Comparison of ENCODE assay signal across 24 mouse cellular contexts in genomic region chr13:117105151-117105660, GRCm38 (mm10).
DNase-seq lines count a peak whose midpoint lies in the region; ATAC-seq and TF ChIP-seq lines count a peak whose summit lies in the region.
"Had no signal": no experiment of that assay in that cellular context is flagged by ENCODE, and none has a peak within 500 bp of the region (broad histone marks: within the 10 kb centered on the region; RNA-seq: fewer than 3 reads in every experiment).

No protein-coding gene starts in this region.

- H3ac ChIP-seq in myocyte (ENCODE audit: control insufficient read depth, insufficient read length) = no peak overlapping the region

- WGBS in liver, adult 2 months = 58% methylated on average over 1 of the region's 1 CpGs
- WGBS in liver, embryonic 12.5 days (ENCODE audit: insufficient replicate concordance) = 53% methylated on average over 1 of the region's 1 CpGs

- no peak for ATAC-seq in liver, embryonic 12.5 days
- ATAC-seq: intestine, embryonic 15.5 days; liver, postnatal 0 days; midbrain, embryonic 15.5 days had no signal

- no peak overlapping the region for H3K9ac ChIP-seq in liver, adult 2 months (ENCODE audit: low read depth, low read length)
- no peak overlapping the region for H3K9ac ChIP-seq in liver, embryonic 12.5 days
- H3K9ac ChIP-seq: embryonic facial prominence, embryonic 15.5 days; forebrain, embryonic 12.5 days; hindbrain, embryonic 15.5 days; intestine, embryonic 15.5 days; limb, embryonic 15.5 days; liver, postnatal 0 days; midbrain, embryonic 15.5 days; neural tube, embryonic 15.5 days had no signal

- TF ChIP-seq CTCF in liver, adult 2 months (IDR thresholded peaks at IDR 0.05; ENCODE audit: low read depth, low read length) = no peak

- H3K27me3 ChIP-seq in liver, adult 2 months (ENCODE audit: control insufficient read depth, insufficient read depth, low read length) = no peaks in the 10 kb centered on the region
- no peaks in the 10 kb centered on the region for H3K27me3 ChIP-seq in liver, embryonic 12.5 days (replicated peaks)
- no peaks in the 10 kb centered on the region for H3K27me3 ChIP-seq in myocyte (ENCODE audit: control insufficient read depth, insufficient read depth, insufficient read length)
- H3K27me3 ChIP-seq: CH12.LX; embryonic facial prominence, embryonic 15.5 days; forebrain, embryonic 12.5 days; hindbrain, embryonic 15.5 days; intestine, embryonic 15.5 days; limb, embryonic 15.5 days; megakaryocyte, embryonic 14.5 days; midbrain, embryonic 15.5 days; neural tube, embryonic 15.5 days had no signal

- H3K4me1 ChIP-seq in liver, adult 2 months (ENCODE audit: control insufficient read depth, insufficient read depth, low read length) = no peaks in the 10 kb centered on the region
- H3K4me1 ChIP-seq in liver, embryonic 12.5 days = no peaks in the 10 kb centered on the region
- H3K4me1 ChIP-seq: embryonic facial prominence, embryonic 15.5 days; forebrain, embryonic 12.5 days; hindbrain, embryonic 15.5 days; intestine, embryonic 15.5 days; limb, embryonic 15.5 days; megakaryocyte, embryonic 14.5 days; midbrain, embryonic 15.5 days; neural tube, embryonic 15.5 days had no signal

- H3K4me2 ChIP-seq in liver, embryonic 12.5 days = no peak overlapping the region
- H3K4me2 ChIP-seq in myocyte (ENCODE audit: low read depth) = no peak overlapping the region
- H3K4me2 ChIP-seq: embryonic facial prominence, embryonic 15.5 days; forebrain, embryonic 12.5 days; hindbrain, embryonic 15.5 days; intestine, embryonic 15.5 days; limb, embryonic 15.5 days; midbrain, embryonic 15.5 days; neural tube, embryonic 15.5 days had no signal

- no peaks in the 10 kb centered on the region for H3K79me2 ChIP-seq in liver, adult 2 months (ENCODE audit: control insufficient read depth, insufficient read depth, low read length)
- no peaks in the 10 kb centered on the region for H3K79me2 ChIP-seq in myocyte (ENCODE audit: control insufficient read depth, insufficient read depth)

- no peak for TF ChIP-seq POLR2A in liver, adult 2 months (IDR thresholded peaks at IDR 0.05; ENCODE audit: extremely low read depth, insufficient read depth, low read length)
- TF ChIP-seq POLR2A in myocyte (IDR thresholded peaks at IDR 0.05; ENCODE audit: insufficient read length, low read depth) = no peak

- H3K36me3 ChIP-seq in liver, adult 2 months (ENCODE audit: control insufficient read depth, insufficient read depth, low read length) = no peaks in the 10 kb centered on the region
- no peaks in the 10 kb centered on the region for H3K36me3 ChIP-seq in liver, embryonic 12.5 days
- H3K36me3 ChIP-seq in myocyte (ENCODE audit: control insufficient read depth, insufficient read depth) = no peaks in the 10 kb centered on the region
- H3K36me3 ChIP-seq: embryonic facial prominence, embryonic 15.5 days; forebrain, embryonic 12.5 days; hindbrain, embryonic 15.5 days; intestine, embryonic 15.5 days; limb, embryonic 15.5 days; midbrain, embryonic 15.5 days; neural tube, embryonic 15.5 days had no signal

- H3K9me3 ChIP-seq in liver, embryonic 12.5 days (replicated peaks) = no peaks in the 10 kb centered on the region
- H3K9me3 ChIP-seq: embryonic facial prominence, embryonic 15.5 days; forebrain, embryonic 12.5 days; hindbrain, embryonic 15.5 days; intestine, embryonic 15.5 days; limb, embryonic 15.5 days; megakaryocyte, embryonic 14.5 days; midbrain, embryonic 15.5 days; neural tube, embryonic 15.5 days had no signal

- no peak overlapping the region for H3K4me3 ChIP-seq in liver, adult 2 months (ENCODE audit: insufficient read depth, low read depth, low read length)
- no peak overlapping the region for H3K4me3 ChIP-seq in liver, embryonic 12.5 days
- no peak overlapping the region for H3K4me3 ChIP-seq in myocyte
- H3K4me3 ChIP-seq: embryonic facial prominence, embryonic 15.5 days; forebrain, embryonic 12.5 days; heart, adult 2 months; hindbrain, embryonic 15.5 days; intestine, embryonic 15.5 days; limb, embryonic 15.5 days; megakaryocyte, embryonic 14.5 days; midbrain, embryonic 15.5 days; neural tube, embryonic 15.5 days had no signal

- peak; percentile 49 for DNase-seq in adrenal gland, postnatal 10 days
- no peak for DNase-seq in adrenal gland, postnatal 4 days (ENCODE audit: low spot score in 2 of 2)
- peak; percentile 63 for DNase-seq in liver, adult 2 months (ENCODE audit: extremely low read depth, low read depth, low spot score)
- peak; percentile 14 to 45 for DNase-seq in adrenal gland, postnatal 36 days
- DNase-seq in layer of hippocampus, postnatal 25 days (ENCODE audit: extremely low spot score in 1 of 2, low spot score in 1 of 2) = no peak
- no peak for DNase-seq in frontal cortex, adult 2 months (ENCODE audit: extremely low spot score in 1 of 2, low spot score in 1 of 2)
- DNase-seq: gastrocnemius, postnatal 14 days; heart, adult 2 months; heart, postnatal 36 days; kidney, postnatal 4 days; layer of hippocampus, postnatal 36 days; liver, postnatal 0 days; right cerebral cortex, postnatal 4 days had no signal

- H3K27ac ChIP-seq in liver, adult 2 months (replicated peaks; ENCODE audit: insufficient read depth, low read depth, low read length) = no peak overlapping the region
- no peak overlapping the region for H3K27ac ChIP-seq in liver, embryonic 12.5 days
- H3K27ac ChIP-seq: embryonic facial prominence, embryonic 15.5 days; forebrain, embryonic 12.5 days; heart, adult 2 months; hindbrain, embryonic 15.5 days; intestine, embryonic 15.5 days; limb, embryonic 15.5 days; midbrain, embryonic 15.5 days; neural tube, embryonic 15.5 days had no signal

TF ChIP-seq in myocyte, 11 proteins besides CTCF, POLR2A, EP300 and RAD21:
- TF ChIP-seq CEBPB (IDR thresholded peaks at IDR 0.05; ENCODE audit: insufficient read depth, poor library complexity, severe bottlenecking) (0 out of 2 replicates have a peak, but pooled peaks have one; percentile 14), E2F4 (IDR thresholded peaks at IDR 0.05; ENCODE audit: insufficient read depth) (no peak)

Comparison
In these comparisons a context has a peak if more than half of its experiments do, and no peak if none do; other contexts are left out.
1. DNase-seq: peak in adrenal gland, postnatal 10 days (single experiment), liver, adult 2 months (single experiment) and adrenal gland, postnatal 36 days (2 of 2); none in adrenal gland, postnatal 4 days (0 of 2), layer of hippocampus, postnatal 25 days (0 of 2) and frontal cortex, adult 2 months (0 of 2).